Mouse (Mus musculus): ENCODE measurements at regions not wholly inside any gene's neighbourhood (a gene's known extent, or its start where the extent isn't known, plus 50 kb on each side); places are given as distances from the start of the nearest gene placed in this dataset.

DNA sequence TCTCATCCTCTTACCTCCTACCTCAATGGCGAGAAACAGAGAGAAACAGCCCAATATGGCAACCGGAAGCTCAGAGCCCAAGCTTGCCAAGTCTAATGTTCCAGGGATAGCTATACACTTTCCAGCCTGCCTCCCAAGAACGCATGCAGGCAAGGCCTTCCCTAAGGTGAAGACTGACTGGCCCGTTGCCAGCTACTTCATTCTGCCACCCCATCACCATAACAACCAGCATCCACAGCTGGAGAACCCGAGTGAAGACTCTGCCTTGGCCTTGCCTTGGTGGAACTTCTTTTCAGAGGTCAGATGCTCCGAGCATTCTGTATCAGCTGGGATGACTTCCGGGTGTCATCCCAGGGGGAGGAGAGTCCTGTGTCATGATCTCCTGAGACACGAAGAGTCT lies 130.6 kb downstream of the Vrk1 start:
- TF ChIP-seq MEF2A (IDR thresholded peaks at IDR 0.05; ENCODE audit: extremely low read depth, insufficient replicate concordance, low read depth, low read length, poor library complexity, severe bottlenecking), result no peak
- TF ChIP-seq MAFK (IDR thresholded peaks at IDR 0.05; ENCODE audit: borderline replicate concordance, low read depth, low read length), result no peak
- TF ChIP-seq E2F4 (IDR thresholded peaks at IDR 0.05; ENCODE audit: borderline replicate concordance, low read depth, low read length), result no peak
- no peak for TF ChIP-seq UBTF (IDR thresholded peaks at IDR 0.05; ENCODE audit: borderline replicate concordance, insufficient read depth, low read depth, low read length)
- TF ChIP-seq MAX (IDR thresholded peaks at IDR 0.05; ENCODE audit: low read length), result no peak
- no peak for TF ChIP-seq MYC (IDR thresholded peaks at IDR 0.05; ENCODE audit: low read depth, low read length)
- no peak for TF ChIP-seq KAT2A (conservative IDR thresholded peaks at IDR 0.05; ENCODE audit: low read depth, low read length)
- TF ChIP-seq ZC3H11A (IDR thresholded peaks at IDR 0.05; ENCODE audit: low read depth, low read length), result no peak
- TF ChIP-seq CTCF (IDR thresholded peaks at IDR 0.05 in 2 of 3, conservative IDR thresholded peaks at IDR 0.05 in 1 of 3; ENCODE audit: control insufficient read depth in 1 of 3, insufficient read depth in 1 of 3, low read depth in 2 of 3, low read length in 3 of 3, poor library complexity in 1 of 3, severe bottlenecking in 1 of 3), result no peak
- no peak for TF ChIP-seq SMC3 (IDR thresholded peaks at IDR 0.05; ENCODE audit: low read depth, low read length)
- no peak for TF ChIP-seq USF2 (IDR thresholded peaks at IDR 0.05; ENCODE audit: borderline replicate concordance in 1 of 2, insufficient read depth in 1 of 2, low read depth in 1 of 2, low read length in 2 of 2)
- no peak for TF ChIP-seq RAD21 (IDR thresholded peaks at IDR 0.05; ENCODE audit: low read depth, low read length)
- no peak for TF ChIP-seq JUND (IDR thresholded peaks at IDR 0.05; ENCODE audit: low read depth, low read length)
- TF ChIP-seq USF1 (IDR thresholded peaks at IDR 0.05; ENCODE audit: low read depth, low read length), result no peak
- TF ChIP-seq POLR2AphosphoS5 (IDR thresholded peaks at IDR 0.05; ENCODE audit: borderline replicate concordance, low read depth, low read length), result no peak
- no peak for TF ChIP-seq ELF1 (IDR thresholded peaks at IDR 0.05; ENCODE audit: low read depth, low read length)
- TF ChIP-seq NELFE (IDR thresholded peaks at IDR 0.05; ENCODE audit: low read depth, low read length), result no peak
- Histone ChIP-seq H3K4me3 (ENCODE audit: control insufficient read depth in 1 of 2, insufficient read depth in 1 of 2, low read depth in 2 of 2, low read length in 2 of 2) (no peak overlapping the region), H3K79me2 (ENCODE audit: control insufficient read depth, insufficient read depth, low read length, poor library complexity) (no peaks in the 10 kb centered on the region), H3K36me3 (ENCODE audit: control insufficient read depth in 1 of 2, insufficient read depth in 2 of 2, low read length in 2 of 2) (no peaks in the 10 kb centered on the region), H3K9me3 (replicated peaks; ENCODE audit: insufficient read depth, low read length) (no peaks in the 10 kb centered on the region), H3K27ac (ENCODE audit: control insufficient read depth, low read depth, low read length) (no peak overlapping the region), H3K9ac (ENCODE audit: control insufficient read depth, low read depth, low read length, poor library complexity, severe bottlenecking) (no peak overlapping the region), H3K4me1 (ENCODE audit: control insufficient read depth in 1 of 2, insufficient read depth in 2 of 2, low read length in 2 of 2) (no peaks in the 10 kb centered on the region), H3K27me3 (ENCODE audit: control insufficient read depth in 1 of 2, insufficient read depth in 2 of 2, low read length in 2 of 2) (no peaks in the 10 kb centered on the region)
- no peak for DNase-seq (ENCODE audit: low read depth, low spot score)

DNA sequence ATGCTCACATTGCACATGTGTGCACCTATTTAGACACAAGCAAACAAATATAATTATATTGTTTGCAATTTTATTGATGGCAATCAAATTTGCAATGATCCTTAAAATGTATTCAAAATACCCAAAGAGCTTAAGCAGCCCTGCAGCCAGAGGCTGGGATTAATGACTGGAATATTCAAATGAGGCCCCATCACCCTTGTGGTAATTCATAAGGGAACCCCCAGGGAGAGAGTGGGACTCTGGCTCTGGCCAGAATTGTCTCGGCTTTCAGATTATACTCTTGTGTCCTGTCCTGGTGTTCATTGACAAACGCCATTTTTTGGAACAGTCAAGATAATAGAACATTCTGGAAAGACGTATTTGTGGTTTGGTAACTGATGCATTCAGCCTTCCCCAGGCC lies 133.5 kb downstream of the Vrk1 start:
- Histone ChIP-seq H3K27ac (ENCODE audit: control insufficient read depth, low read depth, low read length) (no peak overlapping the region), H3K9me3 (replicated peaks; ENCODE audit: insufficient read depth, low read length) (no peaks in the 10 kb centered on the region), H3K27me3 (ENCODE audit: control insufficient read depth in 1 of 2, insufficient read depth in 2 of 2, low read length in 2 of 2) (no peaks in the 10 kb centered on the region), H3K4me1 (ENCODE audit: control insufficient read depth in 1 of 2, insufficient read depth in 2 of 2, low read length in 2 of 2) (no peaks in the 10 kb centered on the region), H3K4me3 (ENCODE audit: control insufficient read depth in 1 of 2, insufficient read depth in 1 of 2, low read depth in 2 of 2, low read length in 2 of 2) (no peak overlapping the region), H3K9ac (ENCODE audit: control insufficient read depth, low read depth, low read length, poor library complexity, severe bottlenecking) (no peak overlapping the region), H3K36me3 (ENCODE audit: control insufficient read depth in 1 of 2, insufficient read depth in 2 of 2, low read length in 2 of 2) (no peaks in the 10 kb centered on the region), H3K79me2 (ENCODE audit: control insufficient read depth, insufficient read depth, low read length, poor library complexity) (no peaks in the 10 kb centered on the region)
- TF ChIP-seq MYC (IDR thresholded peaks at IDR 0.05; ENCODE audit: low read depth, low read length) (no peak), EP300 (IDR thresholded peaks at IDR 0.05; ENCODE audit: low read depth in 1 of 2, low read length in 2 of 2) (no peak), HCFC1 (IDR thresholded peaks at IDR 0.05; ENCODE audit: low read depth, low read length) (no peak), GATA1 (IDR thresholded peaks at IDR 0.05; ENCODE audit: low read depth, low read length) (no peak)
- no peak for DNase-seq (ENCODE audit: low read depth, low spot score)
